Comparison of ENCODE assay signal across 19 mouse cellular contexts in genomic region chr5:65859396-65859795, GRCm38 (mm10). TPM values are rescaled to one million over a fixed set of nuclear protein-coding genes. Genes with fewer than 3 reads are reported as not detected.
A peak's percentile ranks its signal among the peaks of the same experiment; 100 is the strongest.
DNase-seq lines count a peak whose midpoint lies in the region; ATAC-seq and TF ChIP-seq lines count a peak whose summit lies in the region.
"Had no signal": no experiment of that assay in that cellular context is flagged by ENCODE, and none has a peak within 500 bp of the region (broad histone marks: within the 10 kb centered on the region; RNA-seq: fewer than 3 reads in every experiment).

No protein-coding gene starts in this region.

- no peak overlapping the region for H3ac ChIP-seq in myocyte (ENCODE audit: control insufficient read depth, insufficient read length)

- H3K27me3 ChIP-seq in heart, postnatal 0 days (ENCODE audit: control insufficient read depth, insufficient read depth, low read length), result no peaks in the 10 kb centered on the region
- H3K27me3 ChIP-seq in heart, embryonic 10.5 days (ENCODE audit: insufficient read depth, poor library complexity, severe bottlenecking), result no peaks in the 10 kb centered on the region
- no peaks in the 10 kb centered on the region for H3K27me3 ChIP-seq in myocyte (ENCODE audit: control insufficient read depth, insufficient read depth, insufficient read length)
- H3K27me3 ChIP-seq: embryonic facial prominence, embryonic 12.5 days; forebrain, embryonic 15.5 days; heart, embryonic 15.5 days; hindbrain, embryonic 15.5 days had no signal

- no peaks in the 10 kb centered on the region for H3K9me3 ChIP-seq in heart, postnatal 0 days (replicated peaks; ENCODE audit: control insufficient read depth, low read length)
- no peaks in the 10 kb centered on the region for H3K9me3 ChIP-seq in heart, embryonic 10.5 days
- H3K9me3 ChIP-seq: embryonic facial prominence, embryonic 12.5 days; forebrain, embryonic 15.5 days; heart, embryonic 15.5 days; hindbrain, embryonic 15.5 days had no signal

- no peak for ATAC-seq in CD4-positive, CD25-positive, alpha-beta regulatory T cell, adult 4 months
- no peak for ATAC-seq in heart, postnatal 0 days (ENCODE audit: insufficient read depth, low read depth)
- ATAC-seq: forebrain, embryonic 15.5 days; inflammation-experienced regulatory T-cells, adult 6 months had no signal

- H3K4me1 ChIP-seq in heart, postnatal 0 days (ENCODE audit: control insufficient read depth, insufficient read depth), result peaks cover 6% of the 10 kb centered on the region; the same call in 1 of the 2 replicates
- H3K4me1 ChIP-seq in heart, embryonic 10.5 days, result peaks cover 19% of the 10 kb centered on the region
- peaks cover 3% of the 10 kb centered on the region for H3K4me1 ChIP-seq in lung, adult 2 months (ENCODE audit: control insufficient read depth, insufficient read depth, low read length)
- H3K4me1 ChIP-seq: forebrain, embryonic 15.5 days; hindbrain, embryonic 15.5 days had no signal

- no peaks in the 10 kb centered on the region for H3K36me3 ChIP-seq in heart, postnatal 0 days (replicated peaks; ENCODE audit: control insufficient read depth, insufficient read depth, low read length)
- H3K36me3 ChIP-seq in heart, embryonic 10.5 days, result no peaks in the 10 kb centered on the region
- no peaks in the 10 kb centered on the region for H3K36me3 ChIP-seq in myocyte (ENCODE audit: control insufficient read depth, insufficient read depth)
- H3K36me3 ChIP-seq: embryonic facial prominence, embryonic 12.5 days; forebrain, embryonic 15.5 days; heart, embryonic 15.5 days; hindbrain, embryonic 15.5 days had no signal

- TF ChIP-seq EP300 in heart, postnatal 0 days (IDR thresholded peaks at IDR 0.05; ENCODE audit: low read depth), result no peak

- no peak overlapping the region for H3K4me3 ChIP-seq in heart, postnatal 0 days (ENCODE audit: low read depth, low read length)
- no peak overlapping the region for H3K4me3 ChIP-seq in heart, embryonic 10.5 days
- H3K4me3 ChIP-seq in lung, adult 2 months (replicated peaks; ENCODE audit: extremely low read depth, low read depth, low read length), result no peak overlapping the region
- H3K4me3 ChIP-seq in myocyte, result no peak overlapping the region
- H3K4me3 ChIP-seq: embryonic facial prominence, embryonic 12.5 days; forebrain, embryonic 15.5 days; heart, embryonic 15.5 days; hindbrain, embryonic 15.5 days had no signal

- H3K4me2 ChIP-seq in heart, postnatal 0 days (ENCODE audit: low read depth, low read length), result peak overlapping the region; percentile 36; the same call in 1 of the 2 replicates
- H3K4me2 ChIP-seq in myocyte (ENCODE audit: low read depth), result peak overlapping the region; percentile 56
- H3K4me2 ChIP-seq: embryonic facial prominence, embryonic 12.5 days; forebrain, embryonic 15.5 days; hindbrain, embryonic 15.5 days had no signal

- H3K27ac ChIP-seq in heart, postnatal 0 days (ENCODE audit: low read depth), result peak overlapping the region; percentile 51
- no peak overlapping the region for H3K27ac ChIP-seq in heart, embryonic 10.5 days
- H3K27ac ChIP-seq: embryonic facial prominence, embryonic 12.5 days; forebrain, embryonic 15.5 days; hindbrain, embryonic 15.5 days had no signal

- H3K79me2 ChIP-seq in myocyte (ENCODE audit: control insufficient read depth, insufficient read depth), result no peaks in the 10 kb centered on the region

- TF ChIP-seq POLR2A in lung, adult 2 months (IDR thresholded peaks at IDR 0.05; ENCODE audit: borderline replicate concordance, extremely low read depth, low read depth, low read length), result no peak
- no peak for TF ChIP-seq POLR2A in myocyte (IDR thresholded peaks at IDR 0.05; ENCODE audit: insufficient read length, low read depth)

- 47% methylated on average over 6 of the region's 6 CpGs for WGBS in heart, postnatal 0 days
- 67% methylated on average over 6 of the region's 6 CpGs for WGBS in heart, embryonic 10.5 days
- 51% methylated on average over 6 of the region's 6 CpGs for WGBS in lung, adult 2 months

- no peak overlapping the region for H3K9ac ChIP-seq in heart, postnatal 0 days (replicated peaks; ENCODE audit: low read depth, low read length)
- H3K9ac ChIP-seq: embryonic facial prominence, embryonic 12.5 days; forebrain, embryonic 15.5 days; heart, embryonic 15.5 days; hindbrain, embryonic 15.5 days had no signal

- no peak for TF ChIP-seq CTCF in heart, postnatal 0 days (IDR thresholded peaks at IDR 0.05; ENCODE audit: low read depth)
- TF ChIP-seq CTCF in lung, adult 2 months (IDR thresholded peaks at IDR 0.05; ENCODE audit: insufficient read depth, low read length), result no peak

- peak; percentile 31 for DNase-seq in CD4-positive, CD25-positive, alpha-beta regulatory T cell, adult 2 months (ENCODE audit: low read depth, low spot score)
- peak; percentile 30 for DNase-seq in heart, postnatal 0 days (ENCODE audit: low spot score)
- DNase-seq in heart, embryonic 10.5 days (ENCODE audit: low spot score), result no peak
- peak; percentile 18 for DNase-seq in lung, postnatal 14 days
- DNase-seq in lung, adult 2 months, result no peak
- DNase-seq in cerebellum, adult 9-10 months, result no peak
- DNase-seq: adrenal gland, postnatal 10 days; cerebellum, adult 11 months; cerebellum, adult 8-10 months; cerebellum, postnatal 25 days; heart, postnatal 36 days had no signal

TF ChIP-seq in myocyte, 11 proteins besides CTCF, POLR2A, EP300 and RAD21:
- TF ChIP-seq CEBPB (IDR thresholded peaks at IDR 0.05; ENCODE audit: insufficient read depth, poor library complexity, severe bottlenecking), result no peak
- no peak for TF ChIP-seq TCF12 (IDR thresholded peaks at IDR 0.05; ENCODE audit: insufficient read depth, poor library complexity, severe bottlenecking)
- no peak for TF ChIP-seq USF1 (IDR thresholded peaks at IDR 0.05; ENCODE audit: low read depth)
- no peak for TF ChIP-seq MYOG (IDR thresholded peaks at IDR 0.05; ENCODE audit: control insufficient read depth in 1 of 3, insufficient read depth in 1 of 3, insufficient read length in 2 of 3, low read depth in 2 of 3)
- no peak for TF ChIP-seq REST (IDR thresholded peaks at IDR 0.05; ENCODE audit: insufficient read depth, insufficient read length)
- TF ChIP-seq E2F4 (IDR thresholded peaks at IDR 0.05; ENCODE audit: insufficient read depth), result no peak
- no peak for TF ChIP-seq TCF3 (IDR thresholded peaks at IDR 0.05; ENCODE audit: insufficient read length, low read depth)
- TF ChIP-seq SRF (IDR thresholded peaks at IDR 0.05; ENCODE audit: control insufficient read depth, insufficient read length, low read depth), result no peak
- TF ChIP-seq MAX (IDR thresholded peaks at IDR 0.05; ENCODE audit: low read depth), result no peak
- no peak for TF ChIP-seq MYOD1 (IDR thresholded peaks at IDR 0.05; ENCODE audit: control insufficient read depth in 1 of 3, insufficient read length in 2 of 3, low read depth in 2 of 3)
- TF ChIP-seq POLR2AphosphoS2 (IDR thresholded peaks at IDR 0.05; ENCODE audit: insufficient read length, low read depth), result no peak
TF ChIP-seq in myocyte: peak in this region for 0.

RNA-seq across cellular contexts. Expression of gene Rhoh, which starts 1.6 kb away (rescaled TPM):
- polyA plus RNA-seq in CD4-positive, CD25-positive, alpha-beta regulatory T cell, adult 4 months (2017; shearing (Covaris generic)), result 100 to 1,000 TPM; 342 to 463 TPM
- 0.34 and 2.8 TPM in 2 replicates for total RNA-seq in heart, postnatal 0 days (2014; rRNA removed; ENCODE audit: low replicate concordance)
- polyA plus RNA-seq in heart, postnatal 0 days (2015; fragmentation: Nextera tagmentation; extraction: Ambion mirVana), result 0.32 and 0.41 TPM in 2 replicates
- 0.55 and 0.73 TPM in 2 replicates for polyA plus RNA-seq in heart, embryonic 10.5 days (2016; fragmentation: Nextera tagmentation; extraction: Ambion mirVana)
- polyA plus RNA-seq in lung, adult 2 months (2012; rRNA removed), result 2.7 and 3.5 TPM in 2 replicates
- polyA plus RNA-seq in myocyte (2012; fragmentation: generic; extraction: Trizol), result 0.28 TPM
- polyA plus RNA-seq: C2C12 had no signal

Comparison
In these comparisons a context has a peak if more than half of its experiments do, and no peak if none do; other contexts are left out.
1. DNase-seq: peak in CD4-positive, CD25-positive, alpha-beta regulatory T cell, adult 2 months (single experiment), heart, postnatal 0 days (single experiment) and lung, postnatal 14 days (single experiment); none in heart, embryonic 10.5 days (single experiment), lung, adult 2 months (single experiment) and cerebellum, adult 9-10 months (single experiment).
2. RNA of gene Rhoh, which starts 1.6 kb away (polyA plus RNA-seq): 342 to 463 TPM in CD4-positive, CD25-positive, alpha-beta regulatory T cell, adult 4 months; 2.7 to 3.5 TPM in lung, adult 2 months, 0.55 to 0.73 TPM in heart, embryonic 10.5 days, 0.32 to 0.41 TPM in heart, postnatal 0 days and 0.28 TPM in myocyte (single experiment); every median in the first group is over 10 times any median in the second.